Mouse (Mus musculus) gastrocnemius, postnatal 10 days (tissue): ENCODE results near the gene Zfp518b. TPM values are rescaled to one million over a fixed set of nuclear protein-coding genes. Genes with fewer than 3 reads are reported as not detected.

ENCODE experiments used
- DNase-seq: peaks from one replicate; pipeline ENCODE4 v3.0.0; 2021; ENCODE audit warnings: mixed read lengths
- total RNA-seq, 2 experiments: library from RNA; stranded (reverse); gene quantifications; 2 replicates each; pipeline ENCODE4 v1.2.3; 2021

Gene Zfp518b
- total RNA-seq, 2 experiments from 2014 or later: 5.1 to 7.2 TPM

DNA sequence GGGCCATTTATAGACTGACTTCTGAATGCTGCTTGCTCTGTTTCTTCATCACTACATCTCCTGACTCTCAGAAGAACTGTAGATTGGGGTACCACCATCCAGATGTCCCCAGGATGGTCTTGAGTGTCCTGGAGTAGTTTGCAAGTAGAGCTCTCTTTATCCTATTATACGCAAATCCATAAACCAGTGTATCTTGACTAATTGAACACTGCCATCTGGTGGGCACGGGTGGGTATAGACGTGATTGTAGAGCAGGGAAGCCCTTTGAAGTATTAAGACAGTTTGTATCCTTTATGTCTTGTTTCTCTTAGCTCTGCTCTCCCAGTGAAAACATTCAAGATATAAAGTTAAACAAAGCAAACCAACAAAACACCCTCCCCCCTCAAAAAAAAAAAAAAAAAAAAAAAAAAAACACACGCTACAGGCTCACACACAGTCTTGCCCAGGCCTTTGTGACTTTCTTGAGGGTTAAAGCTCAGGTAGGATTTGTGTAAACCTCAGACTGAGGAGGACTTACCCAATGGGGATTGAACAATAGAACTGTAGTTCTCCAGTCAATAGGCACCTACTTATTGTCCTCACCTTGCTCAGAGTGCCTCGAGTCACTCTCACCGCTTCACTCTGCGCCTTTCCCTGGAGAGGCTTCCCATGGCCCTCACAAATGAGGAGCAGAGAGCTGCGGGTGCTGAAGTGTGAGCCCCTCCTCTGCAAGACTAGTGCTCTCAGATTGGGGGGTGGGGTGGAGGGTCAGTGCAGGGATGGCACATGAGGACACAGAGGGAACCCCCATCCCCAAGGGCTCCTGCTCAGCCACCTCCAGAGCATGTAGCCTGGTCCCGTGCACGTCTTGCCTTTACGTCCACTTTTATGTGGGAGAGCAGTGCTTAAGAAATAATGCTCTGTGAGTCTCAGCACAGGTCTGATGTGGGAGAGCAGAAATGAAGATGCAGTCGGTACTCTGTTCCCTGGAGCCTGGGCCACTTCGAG, 51.9 kb downstream of the Zfp518b start:
- peak; percentile 75 for DNase-seq

- DNase-seq: no peak
Measured at GRCm38 (mm10) chr5:38628023-38628422, 56.6 kb downstream of the Zfp518b start.

DNA sequence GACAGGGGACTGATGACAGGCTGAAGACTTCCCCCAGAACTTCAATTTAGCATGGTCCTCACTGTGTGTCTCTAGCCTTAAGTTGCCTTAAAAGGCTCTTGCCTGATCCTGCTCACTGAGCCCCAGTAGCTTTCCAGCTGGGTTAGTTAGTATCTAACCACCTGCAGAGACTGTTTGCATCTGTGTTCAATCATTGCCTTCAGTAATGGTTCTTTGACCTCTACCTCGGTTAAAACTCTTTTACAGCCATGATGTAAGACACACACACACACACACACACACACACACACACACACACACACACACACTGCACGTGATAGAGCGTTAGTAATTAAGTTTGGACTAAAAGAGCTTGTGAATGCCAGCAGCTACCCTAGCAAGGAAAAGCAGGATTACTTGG, 57.7 kb downstream of the Zfp518b start:
- DNase-seq: no peak

GRCm38 (mm10) chr5:38620783-38621182, 63.8 kb downstream of the Zfp518b start:
- peak; percentile 28 for DNase-seq

- no peak for DNase-seq
Measured at GRCm38 (mm10) chr5:38618908-38619307, 65.7 kb downstream of the Zfp518b start.

Other genes with a start within 250 kb of the Zfp518b start
- gene Slc2a9, start 181.7 kb downstream of the Zfp518b start, total RNA-seq: 1 to 10 TPM; 1.2 to 1.5 TPM
- gene Wdr1, start 121.6 kb downstream of the Zfp518b start, total RNA-seq: 100 to 1,000 TPM; 137 to 146 TPM
- gene Clnk, start 192.0 kb upstream of the Zfp518b start, total RNA-seq: not detected